Mouse (Mus musculus) forebrain, embryonic 10.5 days (tissue): ENCODE data around the gene Kng1. TPM values are rescaled to one million over a fixed set of nuclear protein-coding genes. Genes with fewer than 3 reads are reported as not detected.
"Not testable (repeated sequence)": the region's sequence is repeated elsewhere in the genome, so short reads cannot be mapped to it uniquely, and the experiment has no call there.

Experiments
- DNase-seq: peaks from one replicate; pipeline ENCODE4 v3.0.0-alpha.2; 2017; ENCODE audit warnings: low spot score; ENCODE audit errors: extremely low spot score
- H3K27ac ChIP-seq: fragments of 300-500 bp; sonication (generic); 2 replicates; pipeline ENCODE4 v1.5.1; 2016; ENCODE audit warnings: mild to moderate bottlenecking
- H3K27me3 ChIP-seq: fragments of 300-500 bp; sonication (generic); 2 replicates; pipeline ENCODE4 v1.6.1; 2016; ENCODE audit warnings: mild to moderate bottlenecking; ENCODE audit not compliant: poor library complexity, severe bottlenecking
- H3K36me3 ChIP-seq: fragments of 300-500 bp; sonication (generic); replicated peaks from 2 replicates; pipeline ENCODE4 v1.6.1; 2016; ENCODE audit warnings: mild to moderate bottlenecking, moderate library complexity
- H3K4me1 ChIP-seq: fragments of 300-500 bp; sonication (generic); 2 replicates; pipeline ENCODE4 v1.6.1; 2016
- H3K4me3 ChIP-seq: fragments of 300-500 bp; sonication (generic); 2 replicates; pipeline ENCODE4 v1.5.1; 2016; ENCODE audit warnings: mild to moderate bottlenecking, moderate library complexity
- H3K9me3 ChIP-seq: fragments of 300-500 bp; sonication (generic); 2 replicates; pipeline ENCODE4 v1.6.1; 2016; ENCODE audit warnings: mild to moderate bottlenecking, moderate library complexity
- WGBS: fragments of 180-500 bp; shearing (Covaris S2); methylation state at CpG from one replicate; pipeline ENCODE4 v1.1.7; 2016; 5-methylcytosine and 5-hydroxymethylcytosine counted together
- polyA plus RNA-seq: library from polyadenylated mRNA; unstranded; fragments of >200 nt; fragmentation: Nextera tagmentation; extraction: Ambion mirVana; gene quantifications from 2 replicates; pipeline ENCODE4 v1.2.1, GENCODE M21; 2016

Kng1 gene
- polyA plus RNA-seq, 1 experiment from 2014 or later, result not detected

GRCm38 (mm10) chr16:23046319-23046718 lies 11.3 kb upstream of the Kng1 start:
- no peak overlapping the region for H3K4me3 ChIP-seq
- H3K27me3 ChIP-seq, result no peaks in the 10 kb centered on the region
- no peaks in the 10 kb centered on the region for H3K36me3 ChIP-seq
- WGBS, result 73% methylated on average over 5 of the region's 5 CpGs
- no peak for DNase-seq
- no peak overlapping the region for H3K27ac ChIP-seq
- H3K4me1 ChIP-seq, result no peaks in the 10 kb centered on the region
- H3K9me3 ChIP-seq, result no peaks in the 10 kb centered on the region

- not testable (repeated sequence) for DNase-seq, H3K4me3 ChIP-seq, H3K27me3 ChIP-seq, H3K4me1 ChIP-seq, H3K36me3 ChIP-seq, H3K9me3 ChIP-seq, H3K27ac ChIP-seq
- WGBS, result 80% methylated on average over 4 of the region's 4 CpGs
Measured at GRCm38 (mm10) chr16:23059630-23060029, 2.0 kb downstream of the Kng1 start.

GRCm38 (mm10) chr16:23060781-23061325 lies 3.2 kb downstream of the Kng1 start:
- H3K4me1 ChIP-seq, H3K27me3 ChIP-seq, H3K4me3 ChIP-seq, H3K9me3 ChIP-seq, DNase-seq, H3K36me3 ChIP-seq, H3K27ac ChIP-seq: not testable (repeated sequence)
- 94% methylated on average over 5 of the region's 5 CpGs for WGBS

- DNase-seq, H3K36me3 ChIP-seq, H3K27ac ChIP-seq, H3K4me3 ChIP-seq, H3K4me1 ChIP-seq, H3K27me3 ChIP-seq, H3K9me3 ChIP-seq: not testable (repeated sequence)
- 87% methylated on average over 6 of the region's 6 CpGs for WGBS
Measured at GRCm38 (mm10) chr16:23077516-23077915, 19.9 kb downstream of the Kng1 start.

GRCm38 (mm10) chr16:23087159-23087558 lies 29.5 kb downstream of the Kng1 start:
- not testable (repeated sequence) for H3K4me3 ChIP-seq, DNase-seq, H3K9me3 ChIP-seq, H3K27me3 ChIP-seq, H3K27ac ChIP-seq, H3K36me3 ChIP-seq, H3K4me1 ChIP-seq
- 88% methylated on average over 8 of the region's 8 CpGs for WGBS

GRCm38 (mm10) chr16:23087712-23088111 lies 30.0 kb downstream of the Kng1 start:
- H3K4me1 ChIP-seq, H3K4me3 ChIP-seq, DNase-seq, H3K27me3 ChIP-seq, H3K36me3 ChIP-seq, H3K27ac ChIP-seq, H3K9me3 ChIP-seq: not testable (repeated sequence)
- WGBS, result 66% methylated on average over 4 of the region's 4 CpGs

GRCm38 (mm10) chr16:23088491-23088890 lies 30.8 kb downstream of the Kng1 start:
- not testable (repeated sequence) for H3K4me3 ChIP-seq, H3K36me3 ChIP-seq, H3K27ac ChIP-seq, H3K27me3 ChIP-seq, DNase-seq, H3K9me3 ChIP-seq, H3K4me1 ChIP-seq
- 79% methylated on average over 1 of the region's 1 CpGs for WGBS

- not testable (repeated sequence) for H3K36me3 ChIP-seq, H3K4me1 ChIP-seq, H3K4me3 ChIP-seq, H3K27me3 ChIP-seq, DNase-seq, H3K9me3 ChIP-seq, H3K27ac ChIP-seq
Measured at GRCm38 (mm10) chr16:23091345-23091744, 33.7 kb downstream of the Kng1 start.

GRCm38 (mm10) chr16:23093321-23093953 lies 35.8 kb downstream of the Kng1 start:
- DNase-seq, result no peak
- Histone ChIP-seq H3K9me3 (no peaks in the 10 kb centered on the region), H3K4me3 (no peak overlapping the region), H3K27ac (no peak overlapping the region), H3K4me1 (no peaks in the 10 kb centered on the region), H3K36me3 (no peaks in the 10 kb centered on the region), H3K27me3 (no peaks in the 10 kb centered on the region)
- WGBS, result 79% methylated on average over 13 of the region's 13 CpGs

- Histone ChIP-seq H3K9me3 (no peaks in the 10 kb centered on the region), H3K4me1 (no peaks in the 10 kb centered on the region), H3K27ac (no peak overlapping the region), H3K4me3 (no peak overlapping the region), H3K36me3 (no peaks in the 10 kb centered on the region), H3K27me3 (peaks cover 3% of the 10 kb centered on the region; the same call in 1 of the 2 replicates)
- no peak for DNase-seq
- 92% methylated on average over 6 of the region's 6 CpGs for WGBS
Measured at GRCm38 (mm10) chr16:23094136-23094535, 36.5 kb downstream of the Kng1 start.

GRCm38 (mm10) chr16:23095581-23095980 lies 37.9 kb downstream of the Kng1 start:
- 94% methylated on average over 5 of the region's 5 CpGs for WGBS
- peaks cover 17% of the 10 kb centered on the region for H3K27me3 ChIP-seq
- H3K36me3 ChIP-seq, H3K4me3 ChIP-seq, DNase-seq, H3K9me3 ChIP-seq, H3K27ac ChIP-seq: not testable (repeated sequence)
- peaks cover 14% of the 10 kb centered on the region for H3K4me1 ChIP-seq

GRCm38 (mm10) chr16:23096886-23097285 lies 39.2 kb downstream of the Kng1 start:
- not testable (repeated sequence) for DNase-seq, H3K27ac ChIP-seq, H3K9me3 ChIP-seq, H3K4me3 ChIP-seq, H3K36me3 ChIP-seq
- 92% methylated on average over 1 of the region's 1 CpGs for WGBS
- peaks cover 20% of the 10 kb centered on the region for H3K27me3 ChIP-seq
- peaks cover 18% of the 10 kb centered on the region for H3K4me1 ChIP-seq

GRCm38 (mm10) chr16:23097290-23098104 lies 39.8 kb downstream of the Kng1 start:
- peaks cover 21% of the 10 kb centered on the region for H3K4me1 ChIP-seq
- H3K9me3 ChIP-seq, H3K4me3 ChIP-seq, H3K27ac ChIP-seq, H3K36me3 ChIP-seq, DNase-seq: not testable (repeated sequence)
- peaks cover 20% of the 10 kb centered on the region for H3K27me3 ChIP-seq
- WGBS, result 86% methylated on average over 8 of the region's 8 CpGs
